Mouse (Mus musculus): ENCODE measurements around the gene Plscr1. TPM values are rescaled to one million over a fixed set of nuclear protein-coding genes. Genes with fewer than 3 reads are reported as not detected.

Plscr1 gene
- polyA plus RNA-seq, 1 experiment, result 5.2 TPM

DNA sequence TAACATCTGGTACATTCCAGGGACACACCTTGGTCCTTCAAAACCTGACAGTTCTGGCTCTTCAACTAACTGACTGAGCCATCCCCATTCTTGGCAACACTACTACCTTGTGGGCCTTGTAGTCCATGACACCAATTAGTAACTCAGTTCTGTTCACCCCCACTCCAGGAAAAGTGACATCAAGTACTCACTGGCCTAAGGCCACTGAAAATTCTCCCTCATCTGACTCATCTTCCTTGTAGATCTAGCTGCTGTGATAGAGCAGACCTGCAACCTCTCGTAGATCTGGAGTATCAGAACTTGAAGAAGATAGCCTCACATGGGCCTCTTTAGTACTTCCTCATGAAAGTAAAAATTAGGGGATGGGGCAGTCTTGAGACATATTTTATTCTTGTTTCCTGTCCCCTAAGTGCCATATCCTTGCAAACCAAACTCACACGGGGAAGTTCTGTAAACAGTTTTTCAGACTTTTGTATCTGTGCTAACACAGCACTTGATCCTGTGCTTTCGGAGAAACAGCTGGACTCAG is 23.4 kb upstream of the Plscr1 start:
- TF ChIP-seq POLR2A (IDR thresholded peaks at IDR 0.05; ENCODE audit: borderline replicate concordance, extremely low read depth, insufficient read depth, insufficient read length, poor library complexity, severe bottlenecking), result no peak
- no peak for TF ChIP-seq CTCF (IDR thresholded peaks at IDR 0.05; ENCODE audit: borderline replicate concordance, extremely low read depth, insufficient read depth, insufficient read length)

DNA sequence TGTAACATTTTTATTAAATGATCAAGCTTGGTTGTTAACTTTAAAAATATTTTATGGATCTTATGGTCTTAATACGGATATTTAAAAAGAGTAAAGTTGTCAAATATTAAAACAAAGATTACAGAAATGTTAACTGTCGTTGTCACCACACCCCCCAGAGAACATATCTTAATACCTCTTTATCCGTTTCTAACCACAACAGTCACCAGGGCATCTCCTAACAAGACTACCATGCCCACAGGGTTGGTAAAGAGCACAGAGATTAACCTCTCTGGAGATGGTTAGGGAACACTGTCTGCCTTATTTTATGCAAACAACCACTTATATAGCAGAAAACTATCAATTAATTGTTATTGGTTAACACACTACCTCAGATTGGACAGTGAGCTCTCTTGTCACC is 22.8 kb upstream of the Plscr1 start:
- DNase-seq (ENCODE audit: low read depth), result no peak
- TF ChIP-seq CTCF (IDR thresholded peaks at IDR 0.05; ENCODE audit: borderline replicate concordance, extremely low read depth, insufficient read depth, insufficient read length) (no peak), POLR2A (IDR thresholded peaks at IDR 0.05; ENCODE audit: borderline replicate concordance, extremely low read depth, insufficient read depth, insufficient read length, poor library complexity, severe bottlenecking) (no peak)

More for the DNA sequence above, 23.4 kb upstream of the Plscr1 start:
- no peak for DNase-seq (ENCODE audit: low read depth)

DNA sequence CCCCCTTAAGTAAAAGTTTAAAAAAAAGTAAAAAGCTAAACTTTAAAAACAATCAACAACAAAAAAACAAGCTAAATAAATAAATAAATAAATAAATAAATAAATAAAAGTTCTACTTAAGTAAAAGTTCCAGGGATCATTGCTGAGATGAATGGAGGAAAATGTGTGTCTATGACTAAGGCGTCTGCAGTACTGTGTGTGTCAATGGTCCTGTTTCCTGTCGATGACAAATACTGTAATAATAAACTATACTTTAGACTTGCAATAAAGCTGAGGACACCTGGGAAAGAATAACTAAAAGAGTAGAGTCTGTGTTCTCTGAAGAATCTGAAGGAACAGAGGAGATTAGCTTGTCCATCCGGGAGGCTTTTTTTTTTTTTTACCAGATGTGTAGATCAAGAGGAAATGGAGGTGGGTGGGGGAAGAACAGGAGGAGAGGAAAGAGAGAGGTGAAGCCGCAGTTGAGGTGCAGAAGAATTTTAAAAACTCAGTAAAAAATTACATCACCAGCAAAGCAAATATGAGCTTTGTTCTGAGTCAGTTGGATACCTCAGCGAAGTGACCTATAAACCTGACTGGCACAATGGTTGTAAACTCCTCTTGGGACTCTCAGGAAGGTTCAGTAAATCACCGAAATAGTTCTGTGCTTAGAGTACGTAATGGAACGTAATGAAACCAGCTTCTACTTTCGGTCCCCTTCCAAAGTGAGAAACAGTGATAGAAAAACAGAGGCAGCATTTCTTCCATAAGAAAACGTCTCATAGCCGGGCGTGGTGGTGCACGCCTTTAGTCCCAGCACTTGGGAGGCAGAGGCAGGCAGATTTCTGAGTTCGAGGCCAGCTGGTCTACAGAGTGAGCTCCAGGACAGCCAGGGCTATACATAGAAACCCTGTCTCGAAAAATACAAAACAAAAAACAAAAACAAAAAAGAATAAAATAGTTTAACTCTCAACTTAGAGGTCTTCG is 20.4 kb upstream of the Plscr1 start:
- TF ChIP-seq POLR2A (IDR thresholded peaks at IDR 0.05; ENCODE audit: borderline replicate concordance, extremely low read depth, insufficient read depth, insufficient read length, poor library complexity, severe bottlenecking) (no peak), CTCF (IDR thresholded peaks at IDR 0.05; ENCODE audit: borderline replicate concordance, extremely low read depth, insufficient read depth, insufficient read length) (no peak)
- DNase-seq (ENCODE audit: low read depth), result no peak

DNA sequence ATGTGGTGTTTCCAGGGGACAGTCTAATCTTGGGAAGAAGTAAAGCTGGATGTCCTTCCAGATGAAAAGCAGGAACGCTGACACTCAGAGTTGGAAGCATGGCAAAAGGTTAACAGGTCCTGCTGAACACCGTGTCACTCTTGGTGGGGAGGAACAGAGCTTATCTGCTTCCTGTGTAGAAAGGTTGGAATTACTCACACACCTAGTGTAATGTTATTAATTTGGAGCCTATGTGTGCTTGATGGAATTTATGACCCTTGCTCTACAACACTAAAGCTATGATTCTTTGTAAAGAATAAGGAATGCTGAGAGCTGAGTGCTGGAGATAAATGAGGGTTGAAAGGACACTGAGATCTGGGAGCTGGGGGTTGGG is 19.7 kb upstream of the Plscr1 start:
- no peak for TF ChIP-seq POLR2A (IDR thresholded peaks at IDR 0.05; ENCODE audit: borderline replicate concordance, extremely low read depth, insufficient read depth, insufficient read length, poor library complexity, severe bottlenecking)
- DNase-seq (ENCODE audit: low read depth), result no peak

DNA sequence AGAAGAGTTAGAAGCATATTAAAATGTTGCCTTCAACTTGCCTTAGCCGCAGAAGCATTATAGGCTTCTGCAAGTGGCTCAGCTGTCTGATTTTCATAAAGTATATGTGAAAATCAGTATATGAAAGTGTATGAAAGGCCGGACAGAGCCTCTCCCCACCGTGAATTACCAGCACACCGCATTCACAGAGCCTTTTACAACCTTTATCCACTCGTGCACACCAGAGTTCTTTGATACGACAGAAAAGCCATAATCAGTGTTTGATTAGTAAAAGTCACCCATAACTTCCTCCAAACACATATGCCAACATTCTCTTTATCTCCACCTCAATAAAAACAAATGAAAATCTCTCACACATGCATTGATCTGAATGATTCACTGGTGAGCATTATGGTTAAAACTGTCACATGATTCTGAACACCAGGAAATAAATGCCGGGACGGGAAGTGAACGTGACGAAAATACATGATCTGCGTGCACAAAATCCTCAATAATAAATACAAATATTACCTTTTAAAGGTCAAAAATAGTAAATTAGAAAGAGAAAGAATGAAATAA is 14.6 kb upstream of the Plscr1 start:
- no peak for DNase-seq (ENCODE audit: low read depth)
- no peak for TF ChIP-seq CTCF (IDR thresholded peaks at IDR 0.05; ENCODE audit: borderline replicate concordance, extremely low read depth, insufficient read depth, insufficient read length)
- TF ChIP-seq POLR2A (IDR thresholded peaks at IDR 0.05; ENCODE audit: borderline replicate concordance, extremely low read depth, insufficient read depth, insufficient read length, poor library complexity, severe bottlenecking), result no peak

DNA sequence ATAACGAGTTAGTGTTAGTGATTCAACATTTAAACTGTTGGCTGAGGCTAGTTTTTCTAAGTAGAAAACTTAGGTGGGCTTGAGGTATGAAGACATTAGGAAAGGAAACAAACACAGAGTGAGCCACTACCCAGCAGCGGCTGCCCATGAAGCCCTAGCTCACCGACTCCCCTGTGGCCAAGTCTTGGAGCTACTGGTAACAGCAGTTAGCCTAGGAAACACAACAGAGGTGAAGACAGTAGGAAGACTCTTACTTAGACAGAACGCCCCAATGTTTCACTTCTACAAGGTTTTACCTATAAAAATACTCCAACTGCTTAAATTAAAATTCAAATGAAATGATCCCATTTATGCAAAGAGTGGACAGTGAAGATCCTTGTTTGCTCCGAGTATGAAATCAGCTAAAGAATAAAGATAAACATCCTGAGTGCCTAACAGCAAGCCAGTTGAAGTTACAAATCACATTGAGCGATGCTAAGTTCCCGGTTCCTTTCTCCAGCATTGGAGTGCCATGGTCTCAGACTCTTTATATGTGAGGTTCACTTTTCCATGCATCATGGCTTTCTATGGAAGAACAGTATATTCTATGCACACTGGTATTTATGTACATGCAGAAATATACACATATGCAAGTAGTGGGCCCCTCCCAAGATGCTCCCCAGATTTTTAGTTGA is 640 bp upstream of the Plscr1 start:
- DNase-seq (ENCODE audit: low read depth), result no peak
- TF ChIP-seq CTCF (IDR thresholded peaks at IDR 0.05; ENCODE audit: borderline replicate concordance, extremely low read depth, insufficient read depth, insufficient read length), result no peak
- no peak for TF ChIP-seq POLR2A (IDR thresholded peaks at IDR 0.05; ENCODE audit: borderline replicate concordance, extremely low read depth, insufficient read depth, insufficient read length, poor library complexity, severe bottlenecking)

DNA sequence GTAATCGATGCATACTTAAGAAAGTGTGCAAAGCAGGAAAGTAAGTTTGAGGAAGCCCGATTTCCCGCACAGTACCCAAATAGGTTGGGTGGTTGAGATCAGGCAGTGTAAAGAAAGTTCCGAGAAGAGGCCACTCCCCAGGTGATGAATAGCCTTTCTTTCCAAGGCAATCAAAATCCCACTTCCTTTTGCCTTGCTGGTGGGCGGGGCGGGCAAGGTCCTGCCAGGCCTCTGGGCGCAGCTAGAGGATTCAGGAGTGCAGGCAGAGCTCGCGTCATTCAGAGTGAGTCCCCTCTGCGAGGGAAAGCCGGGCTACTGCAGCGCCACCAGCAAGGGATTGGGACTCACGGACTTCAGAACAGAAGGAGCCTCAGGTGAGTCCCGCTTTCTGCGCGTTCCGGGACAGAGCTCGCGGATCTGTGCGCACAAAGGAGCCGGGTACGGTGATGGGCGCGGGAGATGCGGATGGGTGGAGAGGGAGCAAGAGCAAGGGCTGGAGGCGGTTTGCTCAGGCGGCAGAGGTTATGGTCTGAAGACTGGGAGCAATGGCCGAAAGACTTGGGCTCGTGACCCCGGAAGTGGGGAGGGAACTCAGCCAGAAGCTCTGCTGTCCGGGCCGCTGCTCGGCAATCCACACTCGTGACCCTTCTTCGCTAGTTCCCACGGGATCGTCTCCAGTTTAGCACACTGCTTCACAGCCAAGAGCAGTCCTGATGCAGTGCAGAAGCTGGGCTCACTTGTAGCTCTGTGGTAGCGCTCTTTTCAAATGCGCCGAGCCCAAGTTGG is 630 bp downstream of the Plscr1 start:
- TF ChIP-seq CTCF (IDR thresholded peaks at IDR 0.05; ENCODE audit: borderline replicate concordance, extremely low read depth, insufficient read depth, insufficient read length) (no peak), POLR2A (IDR thresholded peaks at IDR 0.05; ENCODE audit: borderline replicate concordance, extremely low read depth, insufficient read depth, insufficient read length, poor library complexity, severe bottlenecking) (no peak; the same call in 1 of the 2 replicates)
- peak; percentile 86 for DNase-seq (ENCODE audit: low read depth)

DNA sequence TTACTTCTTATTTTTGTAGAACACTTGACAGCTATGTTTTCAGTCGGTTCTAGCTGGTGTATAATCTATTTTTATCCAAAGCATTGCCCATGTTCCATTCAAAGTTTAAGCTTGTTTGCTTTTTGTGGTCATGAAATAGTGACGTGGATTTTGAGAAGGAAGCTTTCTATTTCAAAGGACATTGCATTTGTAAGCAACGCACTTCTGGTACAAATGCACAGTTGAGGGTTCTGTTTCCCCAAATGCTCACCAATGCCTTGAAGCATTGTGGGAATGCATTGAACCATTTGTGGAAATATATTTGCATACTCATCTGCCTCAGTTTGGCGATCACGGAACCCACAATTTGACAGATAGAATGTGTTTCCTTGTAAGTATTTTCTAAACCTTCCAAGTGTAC is 3.2 kb downstream of the Plscr1 start:
- TF ChIP-seq CTCF (IDR thresholded peaks at IDR 0.05; ENCODE audit: borderline replicate concordance, extremely low read depth, insufficient read depth, insufficient read length) (no peak), POLR2A (IDR thresholded peaks at IDR 0.05; ENCODE audit: borderline replicate concordance, extremely low read depth, insufficient read depth, insufficient read length, poor library complexity, severe bottlenecking) (no peak)
- DNase-seq (ENCODE audit: low read depth), result no peak

DNA sequence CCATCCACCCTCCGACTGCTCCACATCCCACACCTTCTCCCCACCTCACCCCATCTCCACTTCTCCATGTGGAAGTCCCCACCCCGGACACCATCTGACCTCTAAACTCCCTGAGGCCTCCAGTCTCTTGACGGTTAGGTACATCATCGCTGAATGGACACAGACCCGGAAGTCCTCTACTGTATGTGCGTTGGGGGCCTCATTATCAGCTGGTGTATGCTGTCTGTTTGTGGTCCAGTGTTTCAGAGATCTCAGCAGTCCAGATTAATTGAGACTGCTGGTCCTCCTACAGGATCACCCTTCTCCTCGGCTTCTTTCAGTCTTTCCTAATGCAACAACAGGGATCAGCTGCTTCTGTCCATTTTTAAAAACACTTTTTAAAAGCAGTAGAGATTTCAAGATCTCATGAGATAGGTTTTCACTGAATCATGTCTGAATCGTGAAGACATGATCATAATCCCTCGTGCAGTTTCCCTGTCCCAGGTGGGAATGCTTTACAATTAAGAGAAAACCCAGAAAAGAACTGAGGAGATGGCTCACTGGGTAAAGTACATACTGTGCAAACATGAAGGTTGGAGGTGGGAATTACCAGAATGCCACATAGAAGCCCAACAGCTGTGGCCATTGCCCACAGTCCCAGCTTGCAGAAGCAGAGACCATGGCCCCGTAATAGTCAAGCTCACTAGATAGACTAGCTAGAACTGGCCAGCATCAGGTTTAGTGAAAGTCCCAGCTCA is 4.2 kb downstream of the Plscr1 start:
- no peak for DNase-seq (ENCODE audit: low read depth)
- TF ChIP-seq POLR2A (IDR thresholded peaks at IDR 0.05; ENCODE audit: borderline replicate concordance, extremely low read depth, insufficient read depth, insufficient read length, poor library complexity, severe bottlenecking) (no peak), CTCF (IDR thresholded peaks at IDR 0.05; ENCODE audit: borderline replicate concordance, extremely low read depth, insufficient read depth, insufficient read length) (no peak)

DNA sequence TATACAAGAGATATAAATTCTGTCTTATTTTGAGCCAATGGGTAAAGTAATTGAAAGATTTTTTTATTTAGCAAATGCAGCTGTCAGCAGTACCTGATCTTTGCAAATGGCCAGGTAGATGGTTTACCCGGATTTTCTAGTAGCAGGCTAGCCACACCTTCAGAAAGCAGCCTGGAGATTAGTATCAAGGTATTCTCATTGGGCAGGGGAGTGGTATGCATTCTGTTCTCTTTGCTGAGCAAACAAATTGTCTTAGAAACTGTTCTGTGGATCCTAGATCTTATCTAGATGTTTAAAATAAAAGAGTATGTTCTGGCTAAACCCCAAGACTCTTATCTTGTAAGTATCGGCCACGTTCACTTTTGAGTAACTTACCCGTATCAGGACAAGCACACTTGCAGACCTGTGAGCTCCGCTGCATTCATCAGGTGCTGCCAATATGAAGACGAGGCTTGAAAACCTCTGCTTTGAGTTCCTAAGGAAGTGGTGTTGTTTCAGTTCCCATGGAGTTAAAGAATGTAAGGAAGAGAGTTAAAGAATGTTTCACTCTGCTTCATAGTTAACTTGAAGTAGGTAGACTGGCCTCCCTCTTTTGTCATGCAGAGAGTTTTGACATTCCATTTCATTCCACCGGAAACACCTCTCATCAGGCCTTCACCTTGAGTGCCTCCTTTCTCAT is 11.1 kb downstream of the Plscr1 start:
- no peak for DNase-seq (ENCODE audit: low read depth)
- no peak for TF ChIP-seq POLR2A (IDR thresholded peaks at IDR 0.05; ENCODE audit: borderline replicate concordance, extremely low read depth, insufficient read depth, insufficient read length, poor library complexity, severe bottlenecking)
- no peak for TF ChIP-seq CTCF (IDR thresholded peaks at IDR 0.05; ENCODE audit: borderline replicate concordance, extremely low read depth, insufficient read depth, insufficient read length)
